Mouse (Mus musculus) thymus, adult 2 months (tissue): Measurements from ENCODE around the gene Mpped1. TPM values are rescaled to one million over a fixed set of nuclear protein-coding genes. Genes with fewer than 3 reads are reported as not detected.
A peak's percentile ranks its signal among the peaks of the same experiment; 100 is the strongest.

Source experiments
- DNase-seq: peaks from one replicate; pipeline ENCODE4 v3.0.0; 2021
- H3K27ac ChIP-seq: fragments of 200-500 bp; 2 replicates; pipeline ENCODE4 v1.5.1; 2012; ENCODE audit warnings: low read length, control low read depth; ENCODE audit not compliant: control insufficient read depth, insufficient read depth
- H3K27me3 ChIP-seq: fragments of 200-500 bp; 2 replicates; pipeline ENCODE4 v1.6.1; 2012; ENCODE audit warnings: mild to moderate bottlenecking, low read length, moderate library complexity, mixed read lengths; ENCODE audit not compliant: control insufficient read depth, insufficient read depth
- H3K36me3 ChIP-seq: fragments of 200-500 bp; 2 replicates; pipeline ENCODE4 v1.6.1; 2012; ENCODE audit warnings: mild to moderate bottlenecking, low read length, moderate library complexity; ENCODE audit not compliant: control insufficient read depth, insufficient read depth
- H3K4me1 ChIP-seq: fragments of 200-500 bp; replicated peaks from 2 replicates; pipeline ENCODE4 v1.6.1; 2012; ENCODE audit warnings: low read length; ENCODE audit not compliant: control insufficient read depth, insufficient read depth
- H3K4me3 ChIP-seq: fragments of 200-500 bp; 2 replicates; pipeline ENCODE4 v1.5.1; 2012; ENCODE audit warnings: mild to moderate bottlenecking, low read length, control low read depth, moderate library complexity; ENCODE audit not compliant: control insufficient read depth, insufficient read depth
- CTCF ChIP-seq: fragments of 200-500 bp; IDR thresholded peaks from 2 replicates; pipeline ENCODE4 v1.5.1; 2012; ENCODE audit warnings: mild to moderate bottlenecking, control low read depth, low read length, moderate library complexity, borderline replicate concordance; ENCODE audit not compliant: control insufficient read depth, poor library complexity, insufficient read depth; ENCODE audit errors: extremely low read depth
- POLR2A ChIP-seq: fragments of 200-500 bp; IDR thresholded peaks from 2 replicates; pipeline ENCODE4 v1.6.1; 2012; ENCODE audit warnings: mild to moderate bottlenecking, low read length, control low read depth, moderate library complexity; ENCODE audit not compliant: control insufficient read depth, poor library complexity, insufficient read depth; ENCODE audit errors: extremely low read depth
- WGBS: fragments of 180-500 bp; shearing (Covaris S2); methylation state at CpG from one replicate; pipeline ENCODE4 v1.1.7; 2018; 5-methylcytosine and 5-hydroxymethylcytosine counted together
- polyA plus RNA-seq: library from polyadenylated mRNA; depleted of rRNA; stranded (reverse); fragments of >200 nt; gene quantifications from 2 replicates; pipeline ENCODE4 v1.2.3, GENCODE M21; 2012

Gene Mpped1
- polyA plus RNA-seq, 1 experiment, result 0.31 TPM

GRCm38 (mm10) chr15:83758958-83759357, 20.3 kb upstream of the Mpped1 start:
- Histone ChIP-seq H3K27me3 (no peaks in the 10 kb centered on the region), H3K27ac (no peak overlapping the region), H3K36me3 (no peaks in the 10 kb centered on the region), H3K4me1 (no peaks in the 10 kb centered on the region), H3K4me3 (no peak overlapping the region)
- TF ChIP-seq POLR2A (no peak), CTCF (no peak)
- 22% methylated on average over 4 of the region's 4 CpGs for WGBS
- DNase-seq, result no peak

DNA sequence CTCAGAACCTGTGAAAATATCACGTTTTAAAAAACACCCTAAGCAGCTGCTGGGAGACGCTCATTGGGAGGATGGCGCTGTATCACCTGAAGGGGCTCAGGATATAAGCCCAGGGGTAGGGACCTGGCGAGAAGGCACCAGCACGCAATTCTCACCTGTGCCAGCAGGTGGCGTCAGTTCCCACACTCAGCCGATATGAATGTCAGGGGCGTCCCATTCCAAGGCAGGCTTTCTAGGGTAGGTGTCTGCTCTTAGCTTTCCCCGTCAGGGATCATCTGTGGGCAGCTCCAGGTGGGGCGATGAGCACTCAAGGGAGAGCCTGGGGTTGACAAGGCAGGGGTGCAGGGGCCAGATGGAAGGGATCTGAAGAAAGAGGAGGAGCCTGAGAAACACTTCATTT, 18.6 kb upstream of the Mpped1 start:
- WGBS, result 11% methylated on average over 10 of the region's 10 CpGs
- Histone ChIP-seq H3K36me3 (no peaks in the 10 kb centered on the region), H3K4me3 (no peak overlapping the region), H3K27ac (no peak overlapping the region), H3K27me3 (no peaks in the 10 kb centered on the region), H3K4me1 (no peaks in the 10 kb centered on the region)
- peak; percentile 37 for DNase-seq
- TF ChIP-seq POLR2A, result no peak
- TF ChIP-seq CTCF, result peak; percentile 80; the same call in 1 of the 2 replicates

DNA sequence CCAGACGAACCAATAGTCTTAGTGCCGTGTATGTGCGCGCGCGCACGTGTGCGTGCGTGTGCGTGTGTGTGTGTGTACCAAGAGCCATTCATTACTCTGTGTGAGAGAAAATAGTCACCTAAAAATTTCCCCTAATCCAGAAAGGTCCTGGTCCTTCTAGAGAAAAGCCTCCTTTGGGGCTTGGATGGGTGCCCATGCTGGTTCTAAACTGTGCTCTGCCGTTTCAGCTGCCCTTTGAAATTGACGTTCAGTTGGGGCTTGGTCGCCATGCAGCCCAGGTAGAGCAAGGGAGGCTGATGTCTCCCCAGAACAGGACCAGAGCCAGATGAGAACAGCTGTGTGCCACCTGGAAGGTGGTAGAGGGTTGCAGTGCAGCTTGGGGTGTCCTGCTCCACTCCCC, 17.8 kb upstream of the Mpped1 start:
- Histone ChIP-seq H3K27ac (no peak overlapping the region), H3K36me3 (no peaks in the 10 kb centered on the region), H3K27me3 (no peaks in the 10 kb centered on the region), H3K4me3 (no peak overlapping the region), H3K4me1 (no peaks in the 10 kb centered on the region)
- 90% methylated on average over 13 of the region's 13 CpGs for WGBS
- DNase-seq, result no peak
- TF ChIP-seq POLR2A (no peak), CTCF (no peak)

DNA sequence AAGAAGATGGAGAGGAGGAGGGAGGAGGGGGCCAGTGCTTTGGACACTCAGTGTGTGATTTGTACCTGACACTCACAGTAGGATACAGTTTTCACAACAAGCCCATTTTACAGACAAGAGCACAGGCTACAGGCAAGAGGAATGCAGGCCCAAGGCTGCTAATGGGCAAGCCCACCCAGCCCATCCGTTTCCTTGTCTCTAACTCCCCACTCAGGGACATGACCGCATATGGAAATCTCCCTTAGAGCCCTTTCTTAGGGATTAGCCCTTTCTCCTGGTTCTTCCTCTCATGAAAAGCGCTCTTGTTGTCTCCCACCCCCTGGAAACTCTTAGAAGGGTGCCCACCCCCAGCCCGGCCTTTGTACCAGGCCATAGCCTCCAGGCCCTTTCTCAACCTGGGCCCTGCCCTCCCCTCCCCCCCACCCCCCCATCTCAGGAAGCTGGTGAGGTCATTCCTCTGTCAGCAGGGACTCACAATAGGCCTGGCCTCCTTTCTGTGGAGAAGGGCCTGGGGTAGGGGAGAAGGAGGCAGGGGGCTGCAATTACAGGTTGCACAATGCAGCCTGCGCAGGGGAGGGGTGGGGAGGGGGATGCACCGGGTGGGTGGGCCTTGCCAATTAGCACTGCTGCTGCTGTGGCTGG, 13.8 kb upstream of the Mpped1 start:
- H3K27me3 ChIP-seq, result no peaks in the 10 kb centered on the region
- H3K4me1 ChIP-seq, result no peaks in the 10 kb centered on the region
- H3K27ac ChIP-seq, result no peak overlapping the region
- no peaks in the 10 kb centered on the region for H3K36me3 ChIP-seq
- TF ChIP-seq CTCF, result no peak
- no peak for TF ChIP-seq POLR2A
- WGBS, result 43% methylated on average over 6 of the region's 6 CpGs
- no peak overlapping the region for H3K4me3 ChIP-seq
- no peak for DNase-seq

- H3K27ac ChIP-seq, result no peak overlapping the region
- H3K4me3 ChIP-seq, result no peak overlapping the region
- TF ChIP-seq CTCF (no peak), POLR2A (no peak)
- H3K4me1 ChIP-seq, result no peaks in the 10 kb centered on the region
- no peaks in the 10 kb centered on the region for H3K27me3 ChIP-seq
- no peaks in the 10 kb centered on the region for H3K36me3 ChIP-seq
- WGBS, result 84% methylated on average over 8 of the region's 8 CpGs
- no peak for DNase-seq
Observed at GRCm38 (mm10) chr15:83771346-83772053, 7.8 kb upstream of the Mpped1 start.

- H3K27me3 ChIP-seq, result no peaks in the 10 kb centered on the region
- TF ChIP-seq POLR2A (no peak), CTCF (no peak)
- no peak for DNase-seq
- no peaks in the 10 kb centered on the region for H3K4me1 ChIP-seq
- WGBS, result 68% methylated on average over 5 of the region's 5 CpGs
- no peaks in the 10 kb centered on the region for H3K36me3 ChIP-seq
- no peak overlapping the region for H3K4me3 ChIP-seq
- H3K27ac ChIP-seq, result no peak overlapping the region
Observed at GRCm38 (mm10) chr15:83772460-83772859, 6.8 kb upstream of the Mpped1 start.
